Mouse (Mus musculus) embryo, embryonic 11 days (tissue): ENCODE data around the gene Klhl10.
A peak's percentile ranks its signal among the peaks of the same experiment; 100 is the strongest.

Source experiments
- DNase-seq: peaks from one replicate; pipeline ENCODE4 v3.0.0-alpha.2; 2015

Klhl10 gene

DNA sequence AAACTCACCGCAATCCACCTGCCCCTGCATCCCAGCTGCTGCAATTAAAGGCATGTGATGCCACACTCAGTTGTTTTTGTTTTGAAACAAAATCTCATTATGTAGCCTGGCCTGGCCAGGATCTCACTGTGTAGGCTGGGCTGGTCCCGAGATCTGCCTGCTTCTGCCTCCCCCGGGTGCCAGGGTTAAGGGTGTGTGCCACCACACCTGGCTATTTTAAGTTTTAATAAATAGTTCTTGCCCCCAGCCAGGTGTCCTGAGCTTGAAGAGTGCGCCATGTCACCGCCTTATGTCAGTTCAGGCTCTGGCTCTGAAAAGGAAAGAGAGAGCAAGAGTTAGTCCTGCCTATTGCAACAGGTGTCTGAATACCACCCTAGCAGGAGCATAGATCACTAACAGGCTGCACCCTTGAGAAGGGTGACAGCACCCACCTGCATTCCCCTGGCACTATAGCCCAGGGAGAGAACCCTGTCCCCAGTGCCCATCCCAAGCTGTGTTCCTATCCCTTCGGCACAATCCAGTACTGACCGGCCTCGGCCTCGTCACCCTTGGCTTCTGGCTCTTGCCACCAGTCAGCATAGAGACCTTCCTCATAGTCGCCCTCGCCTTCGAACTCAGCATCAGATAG is 32.8 kb upstream of the Klhl10 start:
- no peak for DNase-seq

DNA sequence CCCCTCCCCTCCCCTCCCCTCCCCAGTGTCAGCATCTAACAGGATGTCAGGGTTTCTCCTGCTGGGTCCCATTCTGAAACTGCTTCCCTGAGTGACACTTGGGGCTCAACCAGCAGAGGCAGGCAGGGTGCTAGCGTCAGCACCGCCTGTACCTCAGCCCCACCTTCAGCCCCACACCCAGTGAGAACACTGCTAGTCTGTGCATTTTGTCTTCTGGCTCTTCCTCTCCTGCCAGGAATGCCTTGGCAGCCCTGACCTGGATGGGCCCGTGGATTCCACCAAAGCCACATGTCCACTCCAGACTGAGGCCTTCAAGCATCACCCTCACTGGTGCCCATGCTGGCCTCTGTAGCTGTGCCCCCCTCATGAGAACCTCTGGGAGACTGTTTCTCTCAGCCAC is 32.0 kb upstream of the Klhl10 start:
- no peak for DNase-seq

- DNase-seq = no peak
These were observed 30.0 kb upstream of the Klhl10 start for GRCm38 (mm10) chr11:100411736-100412135.

DNA sequence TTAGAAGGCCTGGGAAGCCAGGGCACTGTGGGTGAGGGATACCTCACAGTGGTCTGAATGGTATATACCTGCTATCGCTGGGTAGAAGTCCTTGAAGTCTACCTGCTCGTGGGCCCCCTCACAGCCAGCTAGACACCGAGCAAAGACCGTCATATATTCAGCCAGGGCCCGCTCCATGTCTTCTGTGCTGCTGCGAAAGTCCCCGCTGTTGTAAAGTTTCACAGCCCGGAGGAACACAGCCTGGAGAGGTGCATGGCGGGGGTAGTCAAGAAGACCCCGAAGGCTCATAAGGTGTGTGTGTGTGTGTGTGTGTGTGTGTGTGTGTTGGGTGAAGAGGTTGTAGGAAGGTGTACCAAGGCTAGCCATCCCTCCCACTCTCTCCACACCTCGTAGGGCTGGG is 28.2 kb upstream of the Klhl10 start:
- no peak for DNase-seq

DNA sequence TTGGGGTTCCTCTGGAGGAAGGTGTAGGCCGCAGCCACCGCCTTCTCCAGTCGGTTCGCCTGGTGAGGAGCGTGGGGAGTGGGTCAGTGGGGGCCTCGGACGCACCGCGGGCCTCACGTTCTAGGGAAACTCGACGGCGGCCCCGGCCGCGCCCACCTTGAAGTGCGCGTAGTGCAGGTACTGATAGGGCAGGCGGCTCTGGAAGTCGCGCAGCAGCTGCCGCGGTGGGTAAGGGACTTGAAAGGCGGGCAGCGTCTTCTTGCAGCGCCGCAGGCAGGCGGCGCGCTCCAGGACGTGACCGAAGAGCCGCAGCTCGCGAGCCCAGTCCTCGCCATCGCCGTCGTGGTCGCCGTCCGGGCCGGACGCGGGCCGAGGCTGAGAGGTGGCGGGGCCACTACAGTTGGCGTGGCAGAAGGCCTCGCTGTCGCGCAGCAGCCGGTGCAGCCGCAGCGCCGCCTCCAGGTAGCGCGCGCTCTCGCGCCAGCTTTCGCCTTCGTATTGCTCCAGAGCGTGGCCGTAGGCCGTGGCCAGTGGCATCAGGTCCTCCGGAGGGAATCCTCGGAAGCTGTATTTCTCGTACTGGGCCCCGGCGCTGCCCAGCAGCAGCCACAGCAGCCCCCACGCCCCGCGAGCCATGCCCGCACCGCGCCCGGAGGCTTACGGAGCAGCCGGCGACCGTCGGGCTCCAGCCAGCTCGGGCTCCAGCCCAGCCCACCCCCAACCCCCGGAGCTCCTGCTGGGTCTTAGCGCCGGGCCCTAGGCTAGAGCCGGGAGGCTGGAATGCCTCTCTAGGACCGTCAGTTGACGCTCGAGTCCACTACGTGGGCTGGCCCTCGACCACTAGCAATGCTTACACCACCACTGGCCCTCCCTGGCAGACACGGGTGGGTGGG is 27.4 kb upstream of the Klhl10 start, which contains the start of gene P3h4:
Gene P3h4 (minus strand): TSS at position 816 of the 893 bp plus-strand sequence.
- peak; percentile 94 for DNase-seq

GRCm38 (mm10) chr11:100414914-100415822 is 26.5 kb upstream of the Klhl10 start, which contains the start of gene Fkbp10:
TSS of gene Fkbp10 (plus strand) at chr11:100415697.
- peak; percentile 83 for DNase-seq

DNA sequence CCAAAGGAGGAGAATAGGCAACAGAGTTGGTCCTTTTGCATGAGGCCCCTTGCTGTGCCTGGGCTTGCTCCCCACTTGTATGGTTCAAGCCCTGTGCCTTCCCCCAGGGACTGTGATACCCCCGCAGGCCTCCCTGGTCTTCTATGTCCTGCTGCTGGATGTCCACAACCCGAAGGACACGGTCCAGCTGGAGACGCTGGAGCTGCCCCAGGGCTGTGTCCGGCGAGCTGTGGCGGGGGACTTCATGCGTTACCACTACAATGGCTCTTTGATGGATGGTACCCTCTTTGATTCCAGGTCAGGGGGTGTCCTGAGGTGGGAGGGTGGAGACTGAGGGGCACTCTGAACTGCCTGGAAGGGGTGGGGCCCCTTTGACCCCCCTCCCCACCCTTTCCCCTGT is 20.2 kb upstream of the Klhl10 start:
- DNase-seq = no peak

GRCm38 (mm10) chr11:100423836-100424235 is 17.9 kb upstream of the Klhl10 start:
- DNase-seq = no peak

DNA sequence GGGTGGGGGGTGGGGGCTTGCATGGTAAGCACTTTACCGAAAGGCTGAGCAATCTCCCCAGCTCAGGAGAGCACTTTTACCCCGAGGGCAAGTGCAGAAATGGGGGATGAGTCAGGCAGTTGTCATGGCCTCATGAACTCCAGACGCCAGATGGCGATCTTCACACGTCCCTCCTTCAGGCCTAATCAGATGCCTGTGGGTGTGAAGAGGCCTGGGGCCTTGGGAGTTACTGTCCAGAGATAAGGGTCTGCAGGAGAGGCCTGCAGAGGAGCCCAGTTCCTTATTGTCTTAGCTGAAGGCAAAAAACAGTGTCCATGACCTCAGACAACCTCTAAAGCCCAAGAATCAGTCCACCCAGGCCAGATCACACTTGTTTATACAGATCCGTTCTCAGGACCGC is 15.9 kb upstream of the Klhl10 start:
- DNase-seq = peak; percentile 77

GRCm38 (mm10) chr11:100426820-100427219 is 14.9 kb upstream of the Klhl10 start:
- DNase-seq = no peak

- no peak for DNase-seq
These were observed 13.0 kb upstream of the Klhl10 start for GRCm38 (mm10) chr11:100428612-100429199.

DNA sequence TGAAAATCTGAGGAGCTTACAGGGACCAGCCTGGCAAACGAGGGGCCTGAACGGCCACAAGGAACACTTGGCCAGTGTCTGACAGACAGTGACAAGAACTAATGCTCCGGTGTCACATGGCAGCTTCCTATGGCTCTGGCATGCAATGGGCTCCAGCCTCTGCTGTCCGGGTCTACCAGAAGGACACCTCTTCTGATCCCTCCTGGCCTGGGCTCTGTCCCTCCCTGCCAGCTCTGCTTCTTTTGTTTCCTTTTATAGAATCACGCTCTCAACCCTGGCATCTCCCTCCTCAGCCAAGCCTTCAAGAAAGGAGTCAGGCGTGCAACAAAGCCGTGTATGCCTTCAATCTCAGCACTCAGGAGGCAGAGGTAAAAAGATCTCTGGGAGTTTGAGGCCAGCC is 11.7 kb upstream of the Klhl10 start:
- no peak for DNase-seq

GRCm38 (mm10) chr11:100432002-100432401 is 9.7 kb upstream of the Klhl10 start:
- DNase-seq = no peak

- DNase-seq = no peak
These were observed 6.0 kb upstream of the Klhl10 start for GRCm38 (mm10) chr11:100435678-100436246.

- no peak for DNase-seq
These were observed 3.8 kb upstream of the Klhl10 start for GRCm38 (mm10) chr11:100437901-100438300.

DNA sequence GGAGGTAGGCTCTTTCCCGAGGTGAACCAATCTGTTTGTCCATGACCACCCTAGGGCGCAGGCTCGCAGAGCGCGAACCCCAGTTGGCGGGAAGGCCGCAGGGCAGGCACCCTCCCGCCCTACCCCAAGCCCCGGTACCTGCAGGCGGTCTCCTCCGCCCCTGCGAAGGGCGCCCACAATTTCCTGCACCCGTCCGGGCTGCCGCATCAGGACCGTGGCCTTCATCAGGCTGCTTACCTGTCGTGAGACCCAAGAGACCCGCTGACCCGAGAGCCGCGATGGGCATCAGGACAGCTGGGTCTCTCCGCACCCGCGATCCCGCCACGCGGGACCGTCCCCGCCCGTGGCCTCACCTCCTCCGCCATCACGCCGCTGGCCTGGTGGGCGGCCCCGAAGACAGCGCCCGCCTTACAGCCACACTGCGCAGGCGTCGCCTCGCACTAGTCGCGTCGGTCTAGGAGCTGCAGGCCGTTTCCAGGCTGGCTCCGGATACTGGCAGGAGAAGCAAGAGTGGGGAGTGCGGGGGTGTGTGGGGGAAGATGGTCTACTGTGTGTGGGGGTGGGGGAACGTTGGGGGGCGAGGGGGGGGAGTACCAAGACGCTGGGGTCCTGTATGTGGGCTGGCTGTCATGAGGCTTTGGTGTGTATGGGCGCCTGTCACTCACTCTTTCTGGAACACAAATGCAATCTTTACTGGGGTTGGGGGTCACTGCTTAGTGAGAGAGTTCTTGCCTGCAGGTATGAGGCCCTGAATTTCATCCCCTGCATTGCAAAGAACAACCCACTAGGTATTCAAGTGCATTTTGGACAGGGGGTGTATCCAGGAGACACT is 810 bp upstream of the Klhl10 start:
- peak; percentile 93 for DNase-seq

DNA sequence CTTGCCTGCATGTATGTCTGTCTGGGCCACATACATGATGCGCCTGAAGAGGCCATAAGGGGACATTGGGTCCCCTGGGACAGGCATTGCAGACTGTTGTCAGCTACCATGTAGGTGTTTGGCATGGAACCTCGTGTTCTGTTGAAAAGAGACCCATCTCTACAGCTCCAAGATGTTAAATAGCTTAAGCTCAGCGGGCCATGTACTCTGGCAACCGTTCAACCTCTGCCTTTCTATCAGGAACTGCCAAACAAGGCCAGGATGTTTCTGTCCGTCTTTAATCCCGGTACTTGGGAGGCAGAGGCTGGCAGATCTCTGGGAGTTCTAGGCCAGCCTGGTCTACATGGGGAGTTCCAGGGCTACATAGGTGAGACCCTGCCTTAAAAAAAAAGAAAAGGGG is 908 bp downstream of the Klhl10 start:
- DNase-seq = no peak

GRCm38 (mm10) chr11:100457247-100457646 is 15.5 kb downstream of the Klhl10 start:
- DNase-seq = no peak

DNA sequence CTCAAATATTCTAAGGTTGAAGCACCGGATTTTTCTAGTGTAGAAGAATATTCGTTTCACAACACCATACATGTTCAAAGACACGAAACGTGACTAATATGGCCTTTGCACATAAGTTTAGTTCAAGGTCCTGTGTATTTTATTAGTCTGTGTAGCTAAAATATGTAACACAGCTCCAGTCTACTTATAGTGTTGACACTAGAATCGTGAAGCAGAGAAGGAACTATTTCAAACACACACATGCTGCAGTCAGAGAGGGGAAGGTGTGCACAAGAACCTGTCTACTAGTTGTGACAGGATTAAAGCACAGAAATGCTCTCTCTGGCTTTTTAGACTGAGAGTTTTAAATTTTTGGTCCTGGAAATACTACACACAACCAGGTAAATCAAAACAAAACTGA is 16.0 kb downstream of the Klhl10 start:
- DNase-seq = no peak

GRCm38 (mm10) chr11:100462699-100463098 is 21.0 kb downstream of the Klhl10 start:
- no peak for DNase-seq

GRCm38 (mm10) chr11:100465229-100465792 is 23.6 kb downstream of the Klhl10 start:
- no peak for DNase-seq
